Mouse (Mus musculus): ENCODE measurements around the gene Trak1. TPM values are rescaled to one million over a fixed set of nuclear protein-coding genes. Genes with fewer than 3 reads are reported as not detected.

Trak1 gene
- total RNA-seq, 2 experiments from 2014 or later = 180 to 193 TPM

GRCm38 (mm10) chr9:121371946-121372646, 74.8 kb downstream of the Trak1 start:
- DNase-seq = no peak

GRCm38 (mm10) chr9:121373107-121373506, 75.8 kb downstream of the Trak1 start:
- no peak for DNase-seq

DNA sequence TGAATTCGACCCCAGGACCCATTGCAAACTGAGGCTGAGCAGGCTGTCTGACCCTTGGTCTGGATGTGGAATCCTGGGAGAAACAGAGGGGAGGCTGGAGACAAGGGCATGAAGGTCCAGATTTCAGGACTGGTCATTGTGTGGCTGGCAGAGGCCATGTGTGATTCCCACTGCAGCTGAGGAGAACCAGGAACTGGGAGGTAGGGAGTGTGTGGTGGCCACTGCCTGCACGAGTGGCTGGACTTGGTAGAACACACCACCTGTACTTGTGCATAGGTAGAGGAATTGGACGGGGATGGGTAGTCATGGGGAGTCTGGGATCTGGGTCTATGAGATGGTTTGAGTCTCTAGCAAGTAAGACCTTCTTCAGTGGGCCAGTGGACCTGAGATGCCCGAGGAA, 76.2 kb downstream of the Trak1 start:
- DNase-seq = no peak

GRCm38 (mm10) chr9:121374076-121374863, 77.0 kb downstream of the Trak1 start:
- DNase-seq = no peak

GRCm38 (mm10) chr9:121374864-121375255, 77.6 kb downstream of the Trak1 start:
- no peak for DNase-seq

DNA sequence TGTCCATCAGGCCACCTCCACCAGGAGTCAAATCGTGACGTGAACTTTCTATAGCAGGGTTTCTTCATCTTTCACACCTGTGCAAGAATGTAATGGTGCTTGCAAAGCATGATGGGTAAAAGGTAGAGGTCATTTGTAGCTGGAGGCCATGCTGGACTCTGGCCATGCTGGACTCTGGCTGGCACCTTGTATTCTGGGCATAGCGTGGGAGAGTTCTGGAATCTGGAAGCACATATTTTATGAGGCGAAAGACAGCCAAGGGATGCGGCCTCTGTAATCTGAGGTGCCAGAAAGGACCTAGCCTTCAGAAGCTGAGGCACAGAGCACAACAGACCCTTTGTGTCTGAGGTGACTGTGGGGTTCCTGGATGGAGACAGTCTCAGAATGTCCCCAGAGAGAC, 78.8 kb downstream of the Trak1 start:
- DNase-seq = no peak

- no peak for DNase-seq
These were observed 83.1 kb downstream of the Trak1 start for GRCm38 (mm10) chr9:121380310-121380920.

GRCm38 (mm10) chr9:121381678-121382297, 84.5 kb downstream of the Trak1 start:
- no peak for DNase-seq

GRCm38 (mm10) chr9:121382568-121382967, 85.3 kb downstream of the Trak1 start:
- DNase-seq = no peak

DNA sequence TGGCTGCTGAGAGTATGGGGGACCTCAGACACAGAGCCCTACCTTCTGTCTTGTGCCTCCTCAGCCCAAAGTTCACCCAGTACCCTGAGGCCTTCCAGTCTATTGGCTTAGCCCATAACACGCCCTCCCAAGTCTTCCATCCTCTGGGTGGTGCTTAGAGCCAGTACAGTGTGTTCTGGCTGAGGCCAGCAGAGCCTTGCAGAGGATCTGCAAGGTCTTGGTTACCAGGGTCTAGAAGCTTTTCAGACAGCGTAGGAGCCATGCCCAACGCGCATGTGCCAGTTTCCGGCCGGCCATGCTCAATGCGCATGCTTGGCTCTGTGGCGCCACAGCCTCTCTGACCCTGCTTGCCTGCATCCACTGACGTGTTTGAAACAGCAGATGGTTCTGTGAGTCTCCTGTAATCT, 85.9 kb downstream of the Trak1 start:
- no peak for DNase-seq

DNA sequence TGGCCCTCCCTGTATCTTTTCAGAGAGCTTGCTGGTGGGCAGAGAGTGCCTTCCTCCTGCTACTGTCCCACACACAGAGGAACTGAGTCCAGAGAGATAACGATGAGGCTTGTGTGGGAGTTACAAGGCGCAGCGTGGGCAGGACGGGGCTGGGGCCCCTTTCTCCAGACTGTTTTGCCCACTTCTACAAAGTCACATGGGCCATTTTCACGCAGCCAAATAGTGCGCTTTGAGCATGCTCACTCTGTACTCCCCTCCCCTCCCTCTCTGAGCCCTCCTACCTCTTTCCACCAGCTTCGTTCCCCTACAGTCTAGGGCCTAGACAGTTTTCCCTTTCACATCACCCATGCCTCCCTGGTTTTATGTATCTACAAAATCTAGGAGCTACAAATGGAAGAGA, 87.3 kb downstream of the Trak1 start:
- DNase-seq = no peak

DNA sequence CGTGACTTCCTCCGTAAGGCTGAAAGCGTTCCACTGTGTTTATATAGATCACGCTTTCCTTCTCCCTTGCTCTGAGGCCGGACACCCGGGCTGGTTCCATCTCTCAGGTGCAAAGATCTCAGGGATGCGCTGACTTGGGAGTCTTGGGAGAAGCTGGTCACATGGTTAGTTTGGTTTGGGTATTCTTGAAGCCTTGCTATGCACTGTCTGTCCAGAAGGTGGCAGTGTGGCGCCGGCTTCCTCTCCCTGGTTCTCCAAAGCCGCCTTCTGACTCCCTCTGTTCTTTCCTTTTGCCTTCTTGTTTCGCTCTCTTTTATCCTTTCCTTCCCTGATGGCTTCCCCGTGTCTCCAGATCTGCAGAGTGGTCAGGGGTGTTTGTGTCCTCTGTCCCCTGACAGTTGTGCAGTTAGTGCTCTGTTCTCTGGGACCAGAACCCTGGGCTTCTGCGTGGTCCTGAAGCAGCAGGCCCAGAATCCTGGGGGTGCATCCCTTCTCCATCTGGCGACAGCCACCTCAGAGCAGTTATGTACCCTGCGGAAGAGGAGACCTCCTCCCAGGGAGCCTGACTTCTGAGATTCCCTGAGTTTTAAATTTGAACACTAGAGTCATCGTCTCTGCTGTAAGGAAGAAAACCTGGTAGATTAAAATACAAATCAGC, 87.9 kb downstream of the Trak1 start:
- no peak for DNase-seq

GRCm38 (mm10) chr9:121385749-121386350, 88.5 kb downstream of the Trak1 start:
- DNase-seq = no peak

DNA sequence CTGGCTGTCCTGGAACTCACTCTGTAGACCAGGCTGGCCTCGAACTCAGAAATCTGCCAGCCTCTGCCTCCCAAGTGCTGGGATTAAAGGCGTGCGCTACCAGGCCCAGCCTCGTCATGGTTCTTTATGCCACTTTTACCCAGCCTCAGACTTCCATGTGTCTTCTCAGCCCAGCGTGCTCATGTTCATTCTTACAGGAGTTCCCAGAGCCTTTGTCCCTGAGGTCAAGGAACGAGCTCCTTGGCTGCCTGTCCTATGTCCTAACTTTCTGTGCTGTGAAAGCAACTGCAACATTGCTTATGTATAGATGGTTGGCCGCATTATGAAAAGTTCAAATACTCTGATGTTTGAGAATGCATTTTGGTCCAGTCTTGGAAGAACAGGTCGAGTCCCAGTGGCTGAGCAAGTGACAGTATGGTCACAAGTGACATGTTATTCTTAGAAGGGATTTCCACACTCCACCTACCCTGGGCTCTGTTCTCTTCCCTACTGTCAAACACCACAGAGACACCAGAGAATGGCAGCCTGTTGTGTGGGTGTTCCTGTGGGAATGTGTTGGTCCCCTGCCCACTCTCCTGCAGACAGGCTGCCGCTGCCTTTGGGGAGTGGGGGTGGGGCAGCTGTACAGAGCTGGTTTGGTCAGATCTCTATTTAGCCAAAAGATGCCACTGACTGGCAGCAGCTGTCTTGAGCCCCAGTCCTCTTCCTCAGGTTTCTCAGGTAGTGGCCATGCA, 90.4 kb downstream of the Trak1 start:
- DNase-seq = no peak

DNA sequence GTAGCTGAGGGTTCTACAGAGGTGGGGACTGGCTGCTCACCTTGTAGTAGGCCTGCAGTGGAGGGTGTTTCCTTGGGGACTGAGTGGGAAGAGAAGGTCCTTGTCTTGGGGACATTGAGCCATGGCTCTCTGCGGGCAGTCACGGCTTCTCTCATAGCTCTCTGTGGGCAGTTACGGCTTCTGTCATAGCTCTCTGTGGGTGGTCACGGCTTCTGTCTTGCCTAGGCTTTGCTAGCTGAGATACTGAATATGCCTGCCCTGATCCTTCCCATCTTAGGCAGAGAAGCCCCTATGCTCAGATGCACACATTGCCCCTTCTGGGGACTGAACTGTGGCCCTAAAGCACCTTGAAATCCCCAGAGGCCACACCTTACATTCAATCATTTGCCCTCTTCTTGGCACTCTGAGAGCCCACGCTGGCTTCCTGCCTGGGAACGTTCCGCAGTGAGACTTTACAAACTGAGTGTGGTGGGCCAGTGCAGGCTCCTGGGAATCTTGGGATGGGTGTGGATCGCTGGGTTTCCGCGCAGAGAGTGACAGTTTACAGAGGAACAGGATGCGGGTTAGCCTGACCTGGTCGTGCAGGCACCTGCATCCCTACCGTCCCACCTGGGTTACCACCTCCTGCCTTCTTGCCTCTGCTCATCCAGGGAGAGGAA, 91.1 kb downstream of the Trak1 start:
- no peak for DNase-seq

DNA sequence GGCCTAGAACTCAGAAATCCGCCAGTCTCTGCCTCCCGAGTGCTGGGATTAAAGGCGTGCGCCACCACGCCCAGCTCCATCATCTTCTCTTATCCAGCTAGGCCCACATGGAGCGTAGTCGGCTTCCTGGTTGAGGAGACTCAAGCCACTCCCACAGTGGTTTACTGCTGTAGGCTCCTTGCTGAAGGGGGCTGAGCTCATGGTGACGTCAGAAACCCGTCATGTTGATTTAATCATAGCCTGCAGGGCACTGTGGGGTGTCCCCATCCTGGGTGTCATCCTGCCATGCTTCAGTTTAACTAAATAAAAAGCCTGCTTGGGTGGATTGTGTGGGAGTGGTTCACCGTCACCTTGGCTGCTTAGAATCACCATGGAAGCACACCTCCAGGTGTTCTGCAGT, 92.0 kb downstream of the Trak1 start:
- no peak for DNase-seq

DNA sequence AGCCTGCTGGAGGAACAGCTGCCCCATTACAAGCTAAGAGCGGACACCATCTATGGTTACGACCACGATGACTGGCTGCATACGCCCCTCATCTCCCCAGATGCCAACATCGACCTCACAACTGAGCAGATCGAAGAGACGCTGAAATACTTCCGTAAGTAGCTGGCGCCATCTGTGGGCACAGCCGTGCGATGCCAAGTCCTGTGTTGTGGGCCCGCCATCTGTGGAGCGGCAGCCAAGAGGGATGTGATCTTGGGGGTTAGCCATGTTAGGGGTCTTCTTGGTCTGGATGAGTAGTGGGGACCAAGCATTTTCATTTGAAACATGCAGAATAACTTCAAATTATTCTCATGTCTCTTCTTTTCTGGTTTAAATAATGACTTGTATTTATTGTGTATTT, 94.6 kb downstream of the Trak1 start:
- no peak for DNase-seq

GRCm38 (mm10) chr9:121392427-121392826, 95.1 kb downstream of the Trak1 start:
- DNase-seq = no peak

DNA sequence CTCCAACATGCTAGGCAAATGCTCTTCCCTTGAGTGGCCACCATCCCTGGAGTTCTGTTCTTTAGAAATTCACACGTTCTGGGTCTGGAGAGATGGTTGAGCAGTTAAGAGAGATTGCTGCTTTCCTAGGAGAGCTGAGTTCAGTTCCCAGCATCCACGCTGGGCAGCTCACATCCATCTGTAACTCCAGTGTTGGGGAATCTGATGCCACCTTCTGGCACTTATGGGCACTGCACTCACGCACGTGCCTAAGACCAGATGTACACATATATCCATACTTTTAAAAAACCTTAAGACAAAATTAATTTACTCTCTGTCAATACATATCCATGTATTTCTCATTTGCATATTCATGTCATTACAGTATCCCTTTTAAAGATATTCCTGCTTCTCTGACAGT, 95.8 kb downstream of the Trak1 start:
- DNase-seq = no peak

DNA sequence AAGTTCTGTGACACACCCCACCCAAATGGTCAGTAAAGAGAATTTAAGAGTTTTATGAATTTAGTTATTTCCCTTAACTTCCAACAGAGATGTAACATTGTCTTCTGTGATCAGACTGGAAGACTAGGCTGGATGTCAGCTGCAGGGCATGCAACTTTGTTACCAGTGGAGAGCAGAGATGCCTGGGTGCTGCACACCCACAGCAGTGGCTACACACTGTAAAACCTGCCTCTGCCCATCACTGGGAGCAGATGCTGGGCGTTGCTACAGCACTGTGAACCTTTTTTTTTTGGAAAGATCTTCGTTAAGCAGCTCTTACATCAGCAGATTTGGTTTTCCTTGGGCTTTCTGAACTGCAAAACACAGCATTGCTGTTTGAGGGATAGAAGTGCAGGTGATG, 97.6 kb downstream of the Trak1 start:
- DNase-seq = no peak

DNA sequence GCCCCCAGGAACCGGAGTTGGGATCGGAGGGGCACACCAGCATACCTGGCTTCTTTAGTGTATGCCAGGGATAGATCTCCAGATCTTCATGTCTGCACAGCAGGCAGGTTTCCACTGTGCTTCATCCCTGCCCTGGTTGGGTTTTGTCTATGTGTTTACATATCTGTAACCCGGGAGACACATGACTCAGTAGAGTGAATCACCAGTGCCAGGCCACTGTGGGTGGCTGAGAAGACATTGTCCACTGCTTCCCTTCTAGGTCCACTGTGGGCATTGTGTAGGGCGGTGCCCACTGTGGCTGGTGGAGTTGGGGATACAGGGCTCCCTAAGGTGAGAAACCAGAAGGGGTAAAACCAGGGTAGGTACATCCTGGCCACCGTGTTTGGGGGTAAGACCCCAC, 98.5 kb downstream of the Trak1 start:
- DNase-seq = no peak
